Mouse (Mus musculus) cerebellum, postnatal 10 days (tissue): ENCODE measurements around the gene Cers3.

Source experiments
- DNase-seq, 2 experiments: peaks; one replicate each; pipeline ENCODE4 v3.0.0; 2021; ENCODE audit warnings: mixed read lengths in 2 of 2

Gene Cers3

GRCm38 (mm10) chr7:66779944-66780942 is 36.9 kb downstream of the Cers3 start:
- DNase-seq, result no peak

- no peak for DNase-seq
These were observed 43.2 kb downstream of the Cers3 start for GRCm38 (mm10) chr7:66786476-66786875.

GRCm38 (mm10) chr7:66787816-66788215 is 44.5 kb downstream of the Cers3 start:
- no peak for DNase-seq

- peak in 1 of 2 experiments; percentile 17 for DNase-seq
These were observed 46.8 kb downstream of the Cers3 start for GRCm38 (mm10) chr7:66789860-66790748.

- DNase-seq, result no peak
These were observed 47.7 kb downstream of the Cers3 start for GRCm38 (mm10) chr7:66791022-66791421.

- DNase-seq, result no peak
These were observed 53.6 kb downstream of the Cers3 start for GRCm38 (mm10) chr7:66796909-66797308.

GRCm38 (mm10) chr7:66797345-66797744 is 54.0 kb downstream of the Cers3 start:
- no peak for DNase-seq

- DNase-seq, result no peak
These were observed 55.5 kb downstream of the Cers3 start for GRCm38 (mm10) chr7:66798826-66799225.

- peak in 1 of 2 experiments; percentile 15 for DNase-seq
These were observed 57.5 kb downstream of the Cers3 start for GRCm38 (mm10) chr7:66800784-66801183.

- DNase-seq, result peak; percentile 57 to 69
These were observed 58.5 kb downstream of the Cers3 start for GRCm38 (mm10) chr7:66801785-66802184.

GRCm38 (mm10) chr7:66803798-66804197 is 60.5 kb downstream of the Cers3 start:
- no peak for DNase-seq

GRCm38 (mm10) chr7:66806801-66807200 is 63.5 kb downstream of the Cers3 start:
- DNase-seq, result no peak

GRCm38 (mm10) chr7:66810436-66810835 is 67.1 kb downstream of the Cers3 start:
- peak; percentile 66 to 72 for DNase-seq

GRCm38 (mm10) chr7:66811294-66811693 is 68.0 kb downstream of the Cers3 start:
- DNase-seq, result no peak

GRCm38 (mm10) chr7:66812289-66812688 is 69.0 kb downstream of the Cers3 start:
- no peak for DNase-seq

GRCm38 (mm10) chr7:66812737-66813136 is 69.4 kb downstream of the Cers3 start:
- no peak for DNase-seq

GRCm38 (mm10) chr7:66813172-66813571 is 69.9 kb downstream of the Cers3 start:
- DNase-seq, result no peak

- peak; percentile 85 to 88 for DNase-seq
These were observed 72.2 kb downstream of the Cers3 start for GRCm38 (mm10) chr7:66815526-66815925.

- peak; percentile 72 to 74 for DNase-seq
These were observed 76.7 kb downstream of the Cers3 start for GRCm38 (mm10) chr7:66820034-66820433.

- DNase-seq, result no peak
These were observed 87.5 kb downstream of the Cers3 start for GRCm38 (mm10) chr7:66830803-66831202.

GRCm38 (mm10) chr7:66831295-66831694 is 88.0 kb downstream of the Cers3 start:
- DNase-seq, result peak; percentile 60 to 61

GRCm38 (mm10) chr7:66839463-66840007 is 96.2 kb downstream of the Cers3 start, which contains the start of gene Adamts17:
TSS of gene Adamts17 (plus strand) at chr7:66839735.
- peak; percentile 97 to 98 for DNase-seq
